Mouse (Mus musculus): Measurements from ENCODE around the gene Bad.
"Not testable (repeated sequence)": the region's sequence is repeated elsewhere in the genome, so short reads cannot be mapped to it uniquely, and the experiment has no call there.

- not testable (repeated sequence) for TF ChIP-seq CTCF, POLR2A (IDR thresholded peaks at IDR 0.05; ENCODE audit: insufficient read depth, low read depth, low read length)
These were observed 45.9 kb upstream of the Bad start for GRCm38 (mm10) chr19:6895608-6896305.
